Mouse (Mus musculus): Measurements from ENCODE around the gene Cpxm2. TPM values are rescaled to one million over a fixed set of nuclear protein-coding genes. Genes with fewer than 3 reads are reported as not detected.

Gene Cpxm2
- 1 to 10 TPM; 1.8 to 2.5 TPM for total RNA-seq (2021)

DNA sequence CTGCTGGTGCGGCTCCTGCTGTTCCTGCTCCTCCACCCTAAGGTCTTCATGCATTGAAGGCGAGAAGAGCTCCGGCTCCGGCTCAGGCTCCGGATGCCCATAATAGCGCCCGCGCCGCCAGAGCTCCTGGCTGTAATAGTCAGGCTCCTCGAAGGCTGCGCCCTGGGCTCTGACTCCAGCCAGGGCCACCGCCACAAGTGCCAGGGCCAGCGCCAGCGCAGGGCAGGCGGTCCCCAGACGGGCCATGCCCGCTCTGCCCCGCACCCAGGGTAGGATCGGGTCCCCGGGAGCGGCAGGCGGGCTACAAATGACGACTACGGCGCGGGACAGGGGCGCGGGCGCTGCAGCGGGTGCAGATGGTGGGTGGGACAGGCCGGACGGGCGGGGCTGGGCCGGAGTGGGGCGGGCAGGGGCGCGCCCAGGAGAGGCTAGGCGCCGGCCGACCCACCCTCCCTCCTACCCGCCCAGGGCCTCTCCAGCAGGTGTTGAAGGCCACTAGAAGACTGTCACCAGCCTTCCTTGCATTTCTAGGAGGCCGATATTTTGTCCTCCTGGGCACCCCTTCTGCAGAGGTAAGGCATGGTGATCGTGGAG lies at the start of gene Cpxm2:
Gene Cpxm2, minus strand, starts transcription at position 372 of the 594 bp plus-strand sequence.
- DNase-seq (ENCODE audit: extremely low spot score in 1 of 2, low spot score in 1 of 2): no peak

DNA sequence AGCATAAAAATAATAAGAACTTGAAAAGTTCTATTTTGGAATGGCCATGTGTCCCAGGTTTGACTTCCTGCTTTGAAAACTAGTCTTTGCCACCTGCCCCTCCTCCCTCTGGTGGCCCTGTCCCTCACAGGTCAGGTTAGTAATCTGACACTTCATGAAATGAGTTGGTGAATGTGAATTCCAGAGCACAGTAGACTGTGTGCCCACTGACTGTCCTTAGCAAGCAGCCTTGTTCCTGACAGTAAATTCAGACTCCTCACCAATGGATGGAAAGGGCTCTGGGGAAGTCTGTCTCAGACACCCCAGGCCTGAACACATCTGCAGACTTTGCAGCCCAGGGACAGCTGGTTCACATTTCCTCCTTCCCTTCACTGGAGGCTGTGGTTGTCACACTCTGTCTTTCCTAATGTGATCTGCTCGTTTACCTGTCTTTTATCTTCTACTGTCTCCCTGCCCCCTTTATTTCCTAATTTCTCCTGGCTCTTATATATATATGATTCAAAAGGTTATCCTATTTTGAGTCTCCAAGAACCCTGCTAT lies 49.6 kb upstream of the Cpxm2 start:
- no peak for DNase-seq (ENCODE audit: extremely low spot score in 1 of 2, low spot score in 1 of 2)

DNA sequence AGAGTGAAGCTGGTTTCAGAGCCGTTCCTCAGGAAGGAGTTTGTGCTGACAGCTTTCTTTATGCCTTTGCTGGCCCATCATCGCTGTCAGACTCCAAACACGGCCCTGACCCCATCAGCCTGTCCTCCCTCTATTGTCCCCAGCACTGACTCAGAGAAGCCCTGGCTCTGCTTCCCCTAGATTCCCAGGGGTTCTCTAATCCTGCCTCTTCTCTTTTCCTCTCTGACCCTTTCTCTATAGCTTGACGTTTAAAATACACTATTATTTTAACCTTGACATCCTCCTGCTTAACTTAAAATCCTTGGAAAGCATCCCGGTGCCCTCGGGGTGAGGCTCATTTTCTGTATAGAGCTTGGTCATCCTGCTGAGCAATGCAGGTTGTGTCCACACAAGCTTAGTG lies 45.1 kb upstream of the Cpxm2 start:
- DNase-seq (ENCODE audit: extremely low spot score in 1 of 2, low spot score in 1 of 2): no peak

DNA sequence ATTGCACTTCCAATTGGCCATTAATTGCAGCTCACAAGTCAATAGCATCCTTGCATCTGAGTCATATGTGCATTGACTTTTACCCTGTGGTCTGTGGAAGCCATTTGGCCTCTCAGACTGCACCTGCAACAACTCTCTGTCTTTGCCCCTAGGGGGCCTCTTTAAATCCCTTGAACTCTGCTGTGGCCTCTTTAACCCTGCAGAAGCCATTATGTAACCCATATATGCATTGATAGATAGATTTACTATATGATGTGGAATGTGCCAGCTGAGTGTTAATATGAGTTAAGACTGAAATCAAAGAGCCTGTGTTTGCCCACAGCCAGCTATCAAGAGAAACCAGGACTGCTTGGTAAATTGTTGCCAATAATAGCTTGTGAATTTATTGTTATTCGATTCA lies 44.3 kb upstream of the Cpxm2 start:
- no peak for DNase-seq (ENCODE audit: extremely low spot score in 1 of 2, low spot score in 1 of 2)

DNA sequence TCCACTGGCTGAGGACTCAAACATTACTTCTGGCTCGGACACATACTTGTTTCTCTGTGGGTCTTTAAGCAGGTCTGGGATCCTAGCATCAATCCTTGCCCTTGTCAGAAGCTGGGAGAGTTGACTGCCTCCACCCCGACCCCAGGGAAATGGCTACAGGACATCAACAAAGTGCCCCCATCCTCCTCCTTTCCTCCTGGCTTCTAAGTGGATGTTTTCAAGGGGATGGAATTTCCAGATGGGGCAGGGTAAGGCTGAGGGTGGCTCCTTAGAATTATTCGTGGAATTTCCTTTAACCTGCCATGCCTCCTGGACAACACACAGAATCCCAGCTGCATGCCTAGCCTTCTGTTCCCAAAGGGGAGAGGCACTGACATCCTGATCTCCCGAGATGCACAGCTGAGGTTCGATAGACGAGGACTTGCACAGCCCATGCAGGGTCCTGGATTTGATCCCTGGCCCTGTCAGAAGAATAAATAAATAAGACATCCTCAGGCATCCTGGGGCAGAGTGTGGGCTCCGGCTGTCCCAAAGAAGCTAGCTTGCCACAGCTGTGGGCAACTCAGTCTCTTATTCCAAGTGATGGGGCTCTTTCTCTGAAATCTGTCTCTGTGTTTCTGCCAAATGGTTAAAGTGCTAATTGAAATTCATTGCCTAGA lies 43.4 kb upstream of the Cpxm2 start:
- no peak for DNase-seq (ENCODE audit: extremely low spot score in 1 of 2, low spot score in 1 of 2)

DNA sequence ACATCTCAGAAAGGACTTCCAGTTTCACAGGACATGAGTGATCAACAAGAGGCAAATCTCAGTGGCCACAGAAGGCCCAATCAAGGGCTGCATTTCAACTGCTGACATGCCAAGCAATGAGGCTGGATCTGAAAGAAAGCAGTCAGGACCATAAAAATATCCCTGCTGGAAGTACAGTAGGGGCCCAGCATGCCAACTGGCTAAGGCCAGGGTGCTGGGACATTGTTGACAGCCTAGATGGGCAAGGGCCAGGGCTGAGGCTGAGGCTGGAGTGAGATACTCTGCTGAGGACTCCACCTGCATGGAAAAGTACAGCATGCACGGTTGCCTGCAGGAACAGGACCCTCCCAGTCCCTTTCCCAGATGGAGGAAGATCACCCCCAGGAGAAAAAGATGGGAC lies 42.0 kb upstream of the Cpxm2 start:
- no peak for DNase-seq (ENCODE audit: extremely low spot score in 1 of 2, low spot score in 1 of 2)

DNA sequence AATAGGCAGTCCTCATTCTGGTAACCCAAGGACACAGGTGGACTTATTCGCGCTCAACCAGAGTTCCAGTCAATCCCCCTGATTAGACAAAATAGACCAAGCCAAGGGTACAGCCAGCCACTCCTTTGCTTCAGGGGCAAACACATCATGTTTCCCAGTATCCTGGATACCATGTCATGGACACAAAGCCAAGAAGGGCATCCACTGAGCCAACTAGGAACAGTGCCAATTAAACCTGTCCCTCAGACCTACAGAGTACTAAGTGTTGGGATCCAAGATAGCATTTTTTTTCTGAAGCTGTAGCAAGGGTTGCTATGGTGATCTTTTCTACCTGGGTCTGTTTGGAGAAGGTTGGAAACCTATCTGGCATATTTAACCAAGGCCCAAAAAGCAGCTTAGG lies 39.1 kb upstream of the Cpxm2 start:
- DNase-seq (ENCODE audit: extremely low spot score in 1 of 2, low spot score in 1 of 2): no peak

DNA sequence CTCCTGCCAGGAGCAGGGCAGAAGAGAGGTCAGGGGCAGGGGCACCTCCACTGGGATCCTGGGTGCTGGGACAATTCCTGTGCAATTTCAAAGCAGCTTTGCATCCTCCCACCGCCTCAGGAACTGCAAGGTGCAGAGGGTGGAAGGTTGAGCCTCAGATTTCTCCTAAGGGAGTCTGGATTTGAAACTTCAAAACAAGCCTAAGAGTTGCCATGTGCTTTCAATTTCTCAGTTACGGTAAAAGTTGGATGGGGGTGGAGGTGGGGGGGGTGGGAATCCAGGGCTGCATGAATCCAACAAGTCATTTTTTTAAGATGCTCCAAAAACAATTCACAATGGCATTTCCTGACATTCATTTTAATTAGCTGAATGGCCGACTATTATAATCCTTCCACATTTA lies 32.9 kb upstream of the Cpxm2 start:
- DNase-seq (ENCODE audit: extremely low spot score in 1 of 2, low spot score in 1 of 2): no peak

DNA sequence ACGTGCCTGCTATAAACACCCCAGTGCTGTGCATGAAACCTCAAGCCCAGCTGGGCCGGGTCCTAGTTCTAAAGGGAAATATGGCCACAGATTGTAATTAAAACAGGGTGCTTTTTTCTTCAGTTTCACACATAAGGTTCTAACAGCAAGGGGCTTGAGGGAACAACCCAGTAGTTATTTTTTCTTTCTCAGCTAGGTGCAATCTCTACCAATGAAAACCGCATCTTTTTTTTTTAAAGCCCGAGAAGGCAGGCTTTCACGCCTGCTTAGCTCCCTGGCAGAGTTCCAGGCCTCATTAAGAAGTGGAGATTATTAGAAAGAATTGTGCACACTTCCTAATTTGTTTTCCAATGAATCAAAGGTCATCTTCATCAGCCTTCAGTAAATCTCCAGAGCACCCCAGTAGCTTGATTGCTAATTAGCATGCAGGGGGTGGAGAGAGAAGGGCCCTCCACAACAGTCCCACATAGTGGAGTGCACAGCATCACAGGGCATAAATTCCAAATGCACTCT lies 29.4 kb upstream of the Cpxm2 start:
- no peak for DNase-seq (ENCODE audit: extremely low spot score in 1 of 2, low spot score in 1 of 2)

DNA sequence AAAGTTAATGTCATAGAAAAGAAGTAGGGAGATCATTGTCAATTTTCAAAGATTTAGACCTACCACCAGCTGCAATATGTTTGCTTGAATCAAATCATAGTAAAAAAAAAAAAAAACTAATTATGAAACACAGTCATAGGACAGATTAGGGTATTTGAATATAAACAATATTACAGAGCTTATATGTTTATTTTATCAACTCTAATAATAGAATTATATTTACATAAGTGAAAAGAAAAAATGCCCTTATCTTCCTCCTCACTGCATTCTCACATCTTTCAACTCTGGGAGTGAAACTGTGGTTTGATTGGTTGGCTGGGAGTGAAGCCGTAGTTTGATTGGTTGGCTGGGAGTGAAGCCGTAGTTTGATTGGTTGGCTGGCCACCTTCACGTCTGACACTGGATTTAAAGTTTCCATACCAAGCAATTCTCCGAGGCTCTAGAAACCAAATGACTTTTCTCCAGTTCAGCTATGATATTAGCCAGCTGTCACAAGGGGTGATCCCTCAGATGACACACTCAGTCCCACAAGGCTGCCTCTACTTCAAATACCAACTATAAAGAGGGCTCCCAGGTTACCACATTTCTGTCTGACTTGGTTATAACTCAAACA lies 27.2 kb upstream of the Cpxm2 start:
- no peak for DNase-seq (ENCODE audit: extremely low spot score in 1 of 2, low spot score in 1 of 2)

DNA sequence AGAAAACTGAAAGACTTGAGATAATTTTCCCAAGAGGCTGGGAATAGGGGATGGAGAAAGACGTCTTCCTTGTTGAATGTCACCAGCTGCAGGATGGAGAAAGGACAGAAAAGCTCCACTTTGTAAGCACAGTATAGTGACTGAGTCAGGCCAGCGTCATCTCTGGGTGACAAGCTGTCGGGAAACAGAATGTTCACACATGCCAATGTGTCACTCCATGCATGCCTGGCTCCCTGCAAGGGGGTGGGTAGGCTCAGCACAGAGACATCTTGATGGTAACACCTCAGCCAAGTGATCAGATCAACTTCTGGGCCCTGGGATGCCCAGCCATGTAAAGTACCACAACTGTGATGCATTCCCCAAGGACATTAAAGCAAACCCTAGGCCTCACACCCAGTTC lies 26.5 kb upstream of the Cpxm2 start:
- DNase-seq (ENCODE audit: extremely low spot score in 1 of 2, low spot score in 1 of 2): no peak

DNA sequence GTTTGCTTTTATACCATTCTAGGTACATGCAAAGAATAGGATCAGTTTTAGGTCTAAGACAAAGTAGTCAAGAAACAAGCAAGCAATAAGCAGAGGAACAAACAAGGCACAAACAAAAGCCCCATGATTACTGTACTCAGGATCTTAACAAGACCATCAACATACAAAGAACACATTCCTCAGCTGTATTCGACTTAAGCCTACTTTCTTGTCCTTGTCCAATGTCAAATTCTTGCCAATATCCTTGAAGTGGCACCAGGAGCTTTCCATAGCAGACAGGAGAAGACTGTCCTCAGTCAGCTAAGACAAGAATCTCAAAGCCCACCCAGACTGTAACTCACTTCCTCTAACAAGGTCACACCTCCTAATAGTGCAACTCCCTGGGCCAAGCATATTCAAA lies 24.5 kb upstream of the Cpxm2 start:
- no peak for DNase-seq (ENCODE audit: extremely low spot score in 1 of 2, low spot score in 1 of 2)

DNA sequence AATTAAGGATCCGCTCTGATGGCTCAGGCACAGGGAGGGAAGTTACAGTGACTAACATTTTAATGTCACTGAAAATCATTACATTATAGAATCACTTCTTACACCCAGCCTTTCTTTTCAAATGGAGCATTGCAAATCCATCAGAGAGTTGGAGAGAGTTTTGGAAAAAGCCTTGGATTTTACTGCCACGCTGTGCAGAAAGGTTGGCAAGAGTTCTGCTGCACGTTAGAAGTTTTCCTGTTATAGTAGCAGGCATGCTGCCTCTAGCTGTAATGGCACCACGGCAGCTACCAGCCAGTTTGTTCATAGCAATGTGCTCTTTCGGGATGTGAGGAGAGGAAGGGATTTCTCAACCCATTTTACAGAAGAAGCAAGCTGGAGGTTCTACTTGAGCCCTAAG lies 20.2 kb upstream of the Cpxm2 start:
- DNase-seq (ENCODE audit: extremely low spot score in 1 of 2, low spot score in 1 of 2): no peak

DNA sequence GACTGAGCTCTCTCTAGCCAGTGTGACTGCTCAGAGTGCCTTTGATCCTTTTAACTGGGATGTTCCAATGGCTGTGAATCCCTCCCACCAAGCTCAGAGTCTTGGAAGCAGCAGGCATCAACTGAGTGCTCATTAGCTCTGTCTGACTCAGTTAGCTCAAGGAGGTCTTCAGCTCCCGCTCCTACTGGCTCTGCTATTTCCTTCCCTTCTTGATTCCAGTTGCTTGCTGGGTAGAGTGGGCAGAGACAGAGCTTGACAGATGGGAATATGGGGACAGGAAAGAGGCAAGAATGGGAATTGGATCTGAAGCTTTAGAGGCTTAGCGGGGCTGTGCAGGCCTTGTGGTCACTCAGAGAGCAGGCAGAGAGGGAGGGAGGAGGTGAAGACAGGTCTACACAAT lies 19.8 kb upstream of the Cpxm2 start:
- no peak for DNase-seq (ENCODE audit: extremely low spot score in 1 of 2, low spot score in 1 of 2)

DNA sequence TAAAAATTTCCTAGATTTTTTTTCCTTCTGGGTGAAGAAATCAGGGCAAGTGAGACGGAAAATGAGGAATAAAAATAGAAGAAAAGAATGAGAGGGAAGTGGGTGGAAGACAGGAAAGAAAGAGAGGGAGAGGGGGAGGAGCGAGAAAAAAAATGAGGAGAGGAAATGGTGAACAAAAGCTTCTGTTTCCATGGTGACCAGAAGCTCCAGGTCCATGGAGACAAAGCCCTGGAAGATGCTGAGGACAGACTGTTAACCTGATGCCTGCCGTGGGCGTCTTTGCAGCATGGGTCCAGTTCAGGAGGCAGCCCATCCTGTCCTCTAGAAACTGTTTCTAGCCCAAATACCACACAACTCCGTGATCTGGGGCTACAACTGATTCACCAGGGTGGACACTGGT lies 17.7 kb upstream of the Cpxm2 start:
- no peak for DNase-seq (ENCODE audit: extremely low spot score in 1 of 2, low spot score in 1 of 2)

DNA sequence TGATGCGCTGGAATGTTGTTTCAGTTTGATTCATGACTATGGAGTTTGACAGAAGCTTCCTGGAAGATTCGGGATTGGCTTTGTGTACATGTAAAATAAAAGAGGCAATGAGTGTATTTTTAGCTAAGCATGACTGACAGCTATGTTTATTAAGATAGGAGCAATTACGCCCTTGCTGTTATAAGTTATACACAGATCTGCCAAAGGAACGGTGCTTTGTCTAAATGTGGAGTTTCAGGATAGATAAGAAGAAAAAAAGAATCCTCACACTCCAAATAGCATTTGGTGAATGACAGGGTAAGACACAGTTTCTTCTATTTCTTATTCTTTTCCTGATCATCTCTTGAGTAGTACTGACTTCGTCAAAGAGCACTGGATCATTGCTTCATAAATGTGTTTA lies 17.2 kb upstream of the Cpxm2 start:
- DNase-seq (ENCODE audit: extremely low spot score in 1 of 2, low spot score in 1 of 2): no peak

DNA sequence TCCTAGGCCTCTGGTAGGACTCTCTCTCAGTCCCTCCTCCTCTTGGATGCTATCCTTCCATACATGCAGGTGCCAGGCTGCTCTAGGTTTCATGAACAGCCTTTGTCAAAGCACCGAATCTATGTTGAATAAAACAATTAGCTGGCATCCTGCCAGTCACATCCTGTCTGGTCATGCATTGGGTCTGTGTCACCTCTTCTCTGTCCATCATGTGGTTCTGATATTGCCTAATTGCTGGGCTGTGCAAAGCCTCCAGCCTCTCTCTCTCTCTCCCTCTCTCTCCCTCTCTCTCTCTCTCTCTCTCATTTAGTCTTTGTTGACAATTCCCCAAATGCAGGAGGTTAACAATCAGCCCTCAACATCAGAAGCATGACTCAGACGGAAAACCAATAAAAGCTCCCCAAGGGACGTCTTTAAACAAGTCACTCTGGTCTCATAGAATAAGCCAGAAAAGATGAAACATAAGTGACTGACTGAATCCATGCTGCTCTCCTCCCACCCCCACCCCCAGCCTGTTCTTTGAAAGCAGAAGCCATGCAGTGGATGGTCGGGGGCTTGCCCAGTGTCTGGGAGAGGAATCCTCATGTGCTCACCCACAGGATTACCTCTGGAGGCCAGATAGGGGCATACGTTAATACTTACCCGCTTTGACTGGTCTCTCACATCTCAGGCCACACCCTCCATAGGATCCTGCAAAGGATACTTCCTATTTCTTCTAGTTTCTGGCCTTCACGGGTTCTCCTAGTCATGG lies 15.1 kb upstream of the Cpxm2 start:
- DNase-seq (ENCODE audit: extremely low spot score in 1 of 2, low spot score in 1 of 2): no peak

DNA sequence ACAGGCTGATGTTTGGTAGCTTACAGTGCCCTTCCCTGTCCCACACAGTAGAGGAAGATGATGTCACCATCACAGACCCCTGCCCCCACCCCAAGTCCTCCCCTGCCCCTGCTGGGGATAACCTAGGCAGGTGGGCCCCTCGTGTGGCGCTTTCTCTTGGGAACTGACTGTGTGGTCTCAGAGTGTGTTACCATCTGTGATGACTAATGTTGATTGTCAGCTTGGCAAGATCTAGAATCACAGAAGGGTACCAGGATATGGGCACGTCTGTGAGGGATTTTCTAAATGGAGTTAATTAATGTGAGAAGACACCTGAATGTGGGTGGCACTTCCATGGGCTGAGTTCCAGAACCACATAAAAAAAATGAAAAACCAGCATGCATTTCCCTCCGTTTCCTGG lies 12.7 kb upstream of the Cpxm2 start:
- no peak for DNase-seq (ENCODE audit: extremely low spot score in 1 of 2, low spot score in 1 of 2)

DNA sequence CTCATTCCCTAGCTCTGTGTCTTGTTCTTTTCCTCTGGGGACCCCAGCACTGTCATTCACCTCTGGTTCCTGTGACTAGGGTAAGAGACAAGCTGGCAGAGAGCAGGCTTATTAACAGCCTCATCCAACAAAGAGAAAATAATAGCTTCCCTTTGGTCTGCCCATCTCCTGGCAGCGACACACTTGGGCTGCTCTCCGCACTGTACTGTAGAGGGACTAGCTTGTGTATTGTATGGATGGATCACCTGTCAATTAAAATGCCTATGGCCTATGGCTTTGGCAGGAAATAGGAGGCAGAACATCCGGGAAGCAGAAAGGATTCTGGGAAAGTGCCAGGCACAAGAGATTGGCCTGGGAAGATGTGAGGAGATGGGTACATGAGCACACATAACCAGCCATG lies 7.7 kb upstream of the Cpxm2 start:
- no peak for DNase-seq (ENCODE audit: extremely low spot score in 1 of 2, low spot score in 1 of 2)

DNA sequence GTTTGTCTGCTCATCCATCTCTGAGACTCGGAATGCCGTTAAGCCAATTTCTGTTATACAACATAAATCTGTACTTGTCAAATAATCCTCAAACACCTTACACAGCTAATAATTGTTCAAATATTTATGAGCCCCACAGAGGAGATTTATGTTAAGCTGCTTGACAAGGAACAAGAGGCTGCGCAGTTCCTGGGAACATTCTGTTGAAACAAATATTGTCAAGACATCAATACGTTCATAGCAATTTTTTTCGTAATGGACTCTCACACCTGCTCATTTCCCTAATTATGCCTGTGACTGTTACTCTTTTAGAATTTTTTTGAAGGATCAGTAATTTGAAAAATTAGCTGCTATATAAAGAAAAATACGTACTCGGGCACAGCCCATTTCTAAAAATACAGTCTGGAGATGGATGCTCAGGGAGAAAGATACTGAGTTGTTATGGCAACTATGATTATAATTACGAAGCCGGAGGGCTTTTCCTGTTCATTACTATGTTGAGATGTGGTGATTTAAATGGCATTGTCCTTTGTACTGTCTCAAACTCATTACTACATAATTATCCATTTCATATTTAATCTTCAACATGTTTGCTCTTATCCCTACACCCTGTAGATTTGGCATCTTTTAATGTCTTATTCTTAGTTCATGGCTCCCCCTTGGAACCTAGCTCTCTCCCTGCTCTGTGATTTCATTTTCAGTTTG lies 3.9 kb upstream of the Cpxm2 start:
- DNase-seq (ENCODE audit: extremely low spot score in 1 of 2, low spot score in 1 of 2): no peak

Measured in layer of hippocampus, postnatal 25 days (tissue).